26 mouse cellular contexts compared by ENCODE assay signal in genomic region chr5:8964487-8964886, GRCm38 (mm10). TPM values are rescaled to one million over a fixed set of nuclear protein-coding genes. Genes with fewer than 3 reads are reported as not detected.
A peak's percentile ranks its signal among the peaks of the same experiment; 100 is the strongest.
DNase-seq lines count a peak whose midpoint lies in the region; ATAC-seq and TF ChIP-seq lines count a peak whose summit lies in the region.
"Had no signal": no experiment of that assay in that cellular context is flagged by ENCODE, and none has a peak within 500 bp of the region (broad histone marks: within the 10 kb centered on the region; RNA-seq: fewer than 3 reads in every experiment).

No protein-coding gene starts in this region.

- no peak overlapping the region for H3K4me2 ChIP-seq in CH12.LX (ENCODE audit: insufficient read depth, low read depth, poor library complexity, severe bottlenecking)
- no peak overlapping the region for H3K4me2 ChIP-seq in midbrain, embryonic 14.5 days (ENCODE audit: low read length)
- H3K4me2 ChIP-seq: embryonic facial prominence, embryonic 12.5 days; embryonic facial prominence, embryonic 15.5 days; heart, embryonic 13.5 days; hindbrain, embryonic 12.5 days; hindbrain, embryonic 15.5 days had no signal

- 99% methylated on average over 5 of the region's 5 CpGs for WGBS in midbrain, embryonic 14.5 days

- peak; percentile 77 for TF ChIP-seq EP300 in CH12.LX (IDR thresholded peaks at IDR 0.05; ENCODE audit: low read length)

- peak in 1 of 2 experiments; percentile 39; a peak in 1 of 4 replicates for TF ChIP-seq CTCF in CH12.LX (conservative IDR thresholded peaks at IDR 0.05 in 1 of 2, IDR thresholded peaks at IDR 0.05 in 1 of 2; ENCODE audit: low read depth in 2 of 2, low read length in 2 of 2)

- peak; percentile 34 for TF ChIP-seq RAD21 in CH12.LX (IDR thresholded peaks at IDR 0.05; ENCODE audit: low read depth, low read length)

- H3K4me1 ChIP-seq in CH12.LX (ENCODE audit: control insufficient read depth in 1 of 2, insufficient read depth in 2 of 2): peaks cover 11 to 34% of the 10 kb centered on the region in 2 experiments
- H3K4me1 ChIP-seq in midbrain, embryonic 14.5 days (ENCODE audit: control insufficient read depth, insufficient read depth, low read length): no peaks in the 10 kb centered on the region
- H3K4me1 ChIP-seq: embryonic facial prominence, embryonic 12.5 days; embryonic facial prominence, embryonic 15.5 days; heart, embryonic 10.5 days; heart, embryonic 13.5 days; hindbrain, embryonic 12.5 days; hindbrain, embryonic 15.5 days had no signal

- peak overlapping the region; percentile 8; the same call in 1 of the 2 replicates for H3K27ac ChIP-seq in CH12.LX (ENCODE audit: insufficient read depth, low read depth)
- no peak overlapping the region for H3K27ac ChIP-seq in midbrain, embryonic 14.5 days (replicated peaks; ENCODE audit: low read depth, low read length)
- H3K27ac ChIP-seq: embryonic facial prominence, embryonic 12.5 days; embryonic facial prominence, embryonic 15.5 days; gastrocnemius, adult 2 months; heart, adult 2 months; heart, embryonic 10.5 days; heart, embryonic 13.5 days; hindbrain, embryonic 12.5 days; hindbrain, embryonic 15.5 days had no signal

- in situ Hi-C loops in CH12.LX (cut with MboI; ENCODE audit: low pct_ligation_motif_present, low pct_unique_long_range_greater_than_20kb, low sequenced_read_pairs): no loop called here

- H3K36me3 ChIP-seq in CH12.LX (replicated peaks in 1 of 2; ENCODE audit: control insufficient read depth in 1 of 2, insufficient read depth in 1 of 2, low read length in 1 of 2): peaks cover 30 to 53% of the 10 kb centered on the region in 2 experiments
- peaks cover 44% of the 10 kb centered on the region for H3K36me3 ChIP-seq in midbrain, embryonic 14.5 days (ENCODE audit: control insufficient read depth, insufficient read depth, low read length)

- no peak overlapping the region for H3K4me3 ChIP-seq in CH12.LX (replicated peaks in 1 of 3; ENCODE audit: low read depth in 2 of 3, low read length in 2 of 3, poor library complexity in 1 of 3)
- no peak overlapping the region for H3K4me3 ChIP-seq in midbrain, embryonic 14.5 days (replicated peaks; ENCODE audit: low read depth, low read length)
- H3K4me3 ChIP-seq: embryonic facial prominence, embryonic 12.5 days; embryonic facial prominence, embryonic 15.5 days; gastrocnemius, adult 2 months; heart, adult 2 months; heart, embryonic 10.5 days; heart, embryonic 13.5 days; hindbrain, embryonic 12.5 days; hindbrain, embryonic 15.5 days had no signal

- TF ChIP-seq POLR2A in CH12.LX (IDR thresholded peaks at IDR 0.05; ENCODE audit: low read depth, low read length): 0 out of 2 replicates have a peak, but pooled peaks have one; percentile 18

- peak; percentile 78 to 84 for ATAC-seq in hematopoietic stem cell, adult 5-6 weeks (replicated peaks in 1 of 2; ENCODE audit: insufficient read depth in 1 of 2, low FRiP score in 2 of 2, low TSS enrichment in 1 of 2, low read depth in 1 of 2, poor library complexity in 2 of 2, severe bottlenecking in 2 of 2)
- 0 out of 2 replicates have a peak, but pooled peaks have one; percentile 27 for ATAC-seq in monocyte, adult 5-6 weeks (replicated peaks; ENCODE audit: insufficient number of reproducible peaks, low FRiP score, low TSS enrichment, poor library complexity, severe bottlenecking)
- ATAC-seq in midbrain, embryonic 14.5 days (ENCODE audit: low FRiP score, low TSS enrichment): no peak
- ATAC-seq: forebrain, embryonic 14.5 days; forebrain, postnatal 0 days had no signal

- peak; percentile 3 to 11 for DNase-seq in B cell, adult 2 months
- peak; percentile 82 for DNase-seq in CH12.LX (ENCODE audit: extremely low read depth)
- no peak for DNase-seq in midbrain, embryonic 14.5 days
- DNase-seq in layer of hippocampus, adult 18-20 months (ENCODE audit: low spot score in 2 of 2): no peak
- no peak for DNase-seq in lung, postnatal 10 days
- no peak for DNase-seq in adrenal gland, adult 2 months
- DNase-seq: adrenal gland, adult 8-10 months; adrenal gland, postnatal 25 days; cerebellum, adult 18-20 months; cerebellum, adult 9-10 months; cerebellum, postnatal 14 days; forebrain, postnatal 0 days; gastrocnemius, adult 2 months; gastrocnemius, postnatal 14 days; heart, adult 2 months; heart, postnatal 14 days; heart, postnatal 4 days had no signal

- dilution Hi-C loops in CH12.LX (cut with MboI; ENCODE audit: extremely low pct_ligation_motif_present, extremely low pct_unique_long_range_greater_than_20kb, low sequenced_read_pairs): no loop called here

- H3K9me3 ChIP-seq in CH12.LX (replicated peaks; ENCODE audit: low read length): no peaks in the 10 kb centered on the region
- H3K9me3 ChIP-seq in midbrain, embryonic 14.5 days (ENCODE audit: control insufficient read depth, low read length): no peaks in the 10 kb centered on the region
- H3K9me3 ChIP-seq: embryonic facial prominence, embryonic 12.5 days; embryonic facial prominence, embryonic 15.5 days; heart, embryonic 10.5 days; heart, embryonic 13.5 days; hindbrain, embryonic 12.5 days; hindbrain, embryonic 15.5 days had no signal

- no peaks in the 10 kb centered on the region for H3K27me3 ChIP-seq in CH12.LX (replicated peaks)
- H3K27me3 ChIP-seq in midbrain, embryonic 14.5 days (ENCODE audit: control insufficient read depth, insufficient read depth, low read length): no peaks in the 10 kb centered on the region
- H3K27me3 ChIP-seq: embryonic facial prominence, embryonic 12.5 days; embryonic facial prominence, embryonic 15.5 days; heart, embryonic 13.5 days; hindbrain, embryonic 12.5 days; hindbrain, embryonic 15.5 days had no signal

- no peaks in the 10 kb centered on the region for H3K79me2 ChIP-seq in CH12.LX (replicated peaks; ENCODE audit: control insufficient read depth, extremely low read depth, insufficient read depth, poor library complexity, severe bottlenecking)

- no peak overlapping the region for H3K9ac ChIP-seq in CH12.LX (ENCODE audit: insufficient read depth, low read depth)
- H3K9ac ChIP-seq in midbrain, embryonic 14.5 days (replicated peaks; ENCODE audit: low read length): no peak overlapping the region
- H3K9ac ChIP-seq: embryonic facial prominence, embryonic 12.5 days; embryonic facial prominence, embryonic 15.5 days; forebrain, postnatal 0 days; heart, embryonic 13.5 days; hindbrain, embryonic 12.5 days; hindbrain, embryonic 15.5 days had no signal

TF ChIP-seq in CH12.LX, 34 proteins besides CTCF, POLR2A, EP300 and RAD21:
- TF ChIP-seq ELF1 (IDR thresholded peaks at IDR 0.05; ENCODE audit: low read depth, low read length) (0 out of 2 replicates have a peak, but pooled peaks have one; percentile 21), JUND (conservative IDR thresholded peaks at IDR 0.05; ENCODE audit: low read depth, low read length) (no peak), GABPA (IDR thresholded peaks at IDR 0.05; ENCODE audit: insufficient replicate concordance, low read depth, low read length) (no peak), MEF2A (IDR thresholded peaks at IDR 0.05; ENCODE audit: borderline replicate concordance, low read depth, low read length) (peak; percentile 69), MYC (IDR thresholded peaks at IDR 0.05; ENCODE audit: low read depth, low read length) (0 out of 2 replicates have a peak, but pooled peaks have one; percentile 27), ZKSCAN1 (IDR thresholded peaks at IDR 0.05; ENCODE audit: borderline replicate concordance, low read depth, low read length) (no peak), NRF1 (IDR thresholded peaks at IDR 0.05; ENCODE audit: low read depth, low read length) (no peak), SIN3A (IDR thresholded peaks at IDR 0.05; ENCODE audit: low read length) (peak; percentile 49; the same call in 1 of the 2 replicates), MAX (IDR thresholded peaks at IDR 0.05; ENCODE audit: low read length) (0 out of 2 replicates have a peak, but pooled peaks have one; percentile 26), TBP (conservative IDR thresholded peaks at IDR 0.05; ENCODE audit: low read depth, low read length) (0 out of 2 replicates have a peak, but pooled peaks have one; percentile 16), ETS1 (conservative IDR thresholded peaks at IDR 0.05; ENCODE audit: low read depth, low read length) (peak; percentile 73), UBTF (IDR thresholded peaks at IDR 0.05; ENCODE audit: low read depth, low read length) (no peak), IRF4 (IDR thresholded peaks at IDR 0.05; ENCODE audit: low read depth, low read length) (peak; percentile 67), NELFE (IDR thresholded peaks at IDR 0.05; ENCODE audit: low read depth, low read length) (no peak), TCF12 (IDR thresholded peaks at IDR 0.05; ENCODE audit: low read depth, low read length) (peak; percentile 85), ZMIZ1 (IDR thresholded peaks at IDR 0.05; ENCODE audit: low read depth, low read length) (no peak), E2F4 (IDR thresholded peaks at IDR 0.05; ENCODE audit: insufficient replicate concordance, low read depth, low read length) (no peak), SMC3 (IDR thresholded peaks at IDR 0.05; ENCODE audit: low read depth, low read length) (peak; percentile 43), CHD1 (IDR thresholded peaks at IDR 0.05; ENCODE audit: low read depth, low read length) (no peak)
TF ChIP-seq in CH12.LX: peak in this region for 10.

RNA-seq across cellular contexts. Expression of gene Crot, which starts 32.6 kb away (rescaled TPM):
- total RNA-seq in CH12.LX (2012; rRNA removed) (12.4 and 13.4 TPM in 2 replicates), CH12.LX (2014; rRNA removed) (18.2 and 22.4 TPM in 2 replicates)
- polyA plus RNA-seq in CH12.LX (2012; ENCODE audit: insufficient read length, low read depth): 12.0 and 13.5 TPM in 2 replicates
- 80.4 and 87.1 TPM in 2 replicates for total RNA-seq in hematopoietic stem cell, adult 5-6 weeks (2017)
- total RNA-seq in monocyte, adult 5-6 weeks (2017): 63.7 to 79.6 TPM (median 66.8 TPM) in 3 replicates
- polyA plus RNA-seq in midbrain, embryonic 14.5 days (2014; fragmentation: Nextera tagmentation; extraction: Ambion mirVana): 14.2 and 21.1 TPM in 2 replicates
- 10 to 100 TPM; 24.1 to 26.5 TPM for total RNA-seq in layer of hippocampus, adult 18-20 months (2021)
- total RNA-seq in adrenal gland, adult 2 months (2021): 10 to 100 TPM; 33.2 to 37.5 TPM
- 3.3 and 3.7 TPM in 2 replicates for polyA plus RNA-seq in adrenal gland, adult 2 months (2012; rRNA removed)

Comparison
In these comparisons a context has a peak if more than half of its experiments do, and no peak if none do; other contexts are left out.
1. DNase-seq: peak in B cell, adult 2 months (2 of 2) and CH12.LX (single experiment); none in midbrain, embryonic 14.5 days (single experiment), layer of hippocampus, adult 18-20 months (0 of 2), lung, postnatal 10 days (single experiment) and adrenal gland, adult 2 months (single experiment).